Mouse (Mus musculus) stomach, embryonic 14.5 days (tissue): ENCODE data around the gene Lgi1. TPM values are rescaled to one million over a fixed set of nuclear protein-coding genes. Genes with fewer than 3 reads are reported as not detected.

Source experiments
- ATAC-seq: fragments of 200-750 bp; cut with Nextera tagmentation; 2 replicates; pipeline ENCODE4 v1.8.0; 2017; ENCODE audit warnings: low read depth, moderate TSS enrichment; ENCODE audit not compliant: insufficient number of reproducible peaks, insufficient read depth, low FRiP score
- H3K27ac ChIP-seq: fragments of 300-500 bp; sonication (generic); 2 replicates; pipeline ENCODE4 v1.5.1; 2014; ENCODE audit warnings: mild to moderate bottlenecking, low read length, moderate library complexity, mixed read lengths
- H3K27me3 ChIP-seq: fragments of 300-500 bp; sonication (generic); 2 replicates; pipeline ENCODE4 v1.6.1; 2014; ENCODE audit warnings: low read length, control low read depth, mixed read lengths; ENCODE audit not compliant: control insufficient read depth, insufficient read depth
- H3K36me3 ChIP-seq: fragments of 300-500 bp; sonication (generic); 2 replicates; pipeline ENCODE4 v1.6.1; 2014; ENCODE audit warnings: mild to moderate bottlenecking, control low read depth, low read length, moderate library complexity, mixed read lengths; ENCODE audit not compliant: control insufficient read depth, insufficient read depth
- H3K4me1 ChIP-seq: fragments of 300-500 bp; sonication (generic); 2 replicates; pipeline ENCODE4 v1.6.1; 2014; ENCODE audit warnings: low read length, control low read depth, mixed read lengths; ENCODE audit not compliant: control insufficient read depth, insufficient read depth
- H3K4me2 ChIP-seq: fragments of 300-500 bp; sonication (generic); replicated peaks from 2 replicates; pipeline ENCODE4 v1.6.1; 2014; ENCODE audit warnings: low read depth, low read length, control low read depth
- H3K4me3 ChIP-seq: fragments of 300-500 bp; sonication (generic); 2 replicates; pipeline ENCODE4 v1.5.1; 2014; ENCODE audit warnings: low read depth, low read length, control low read depth
- H3K9ac ChIP-seq: fragments of 300-500 bp; sonication (generic); replicated peaks from 2 replicates; pipeline ENCODE4 v1.6.1; 2014; ENCODE audit warnings: low read depth, mild to moderate bottlenecking, control low read depth, low read length, moderate library complexity, mixed read lengths
- H3K9me3 ChIP-seq: fragments of 300-500 bp; sonication (generic); 2 replicates; pipeline ENCODE4 v1.6.1; 2016; ENCODE audit warnings: low read depth, low read length, control low read depth; ENCODE audit not compliant: control insufficient read depth
- WGBS: fragments of 180-500 bp; shearing (Covaris S2); extraction: QIAGEN DNeasy Blood & Tissue Kit; methylation state at CpG from one replicate; pipeline ENCODE4 v1.1.7; 2014; 5-methylcytosine and 5-hydroxymethylcytosine counted together
- polyA plus RNA-seq: library from polyadenylated mRNA; unstranded; fragments of >200 nt; fragmentation: Nextera tagmentation; extraction: Ambion mirVana; gene quantifications from 2 replicates; pipeline ENCODE4 v1.2.1, GENCODE M21; 2014

Gene Lgi1
- polyA plus RNA-seq, 1 experiment from 2014 or later: 1.1 TPM

DNA sequence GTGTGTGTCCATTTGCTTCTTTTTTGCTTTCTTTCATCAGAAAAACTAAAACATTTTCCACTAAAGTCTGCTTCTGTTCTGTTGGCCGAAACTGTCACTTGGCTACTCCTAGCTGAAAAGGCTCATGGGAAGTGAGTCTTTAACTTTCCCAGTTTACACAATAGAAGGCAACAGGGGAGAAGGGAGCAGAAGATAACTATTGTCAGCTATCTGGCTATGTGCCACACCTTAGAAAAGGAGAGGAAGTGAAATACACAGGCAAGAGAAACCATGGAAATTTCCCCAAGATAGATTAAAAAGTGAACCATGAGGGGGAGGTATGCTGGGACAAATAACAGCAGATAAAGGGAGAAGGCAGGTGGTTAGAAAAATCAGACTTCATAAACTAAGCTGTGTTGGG, 89.9 kb downstream of the Lgi1 start:
- 84% methylated on average over 1 of the region's 1 CpGs for WGBS
- no peak overlapping the region for H3K9ac ChIP-seq
- no peak overlapping the region for H3K27ac ChIP-seq
- H3K4me1 ChIP-seq: no peaks in the 10 kb centered on the region
- no peak for ATAC-seq
- H3K9me3 ChIP-seq: no peaks in the 10 kb centered on the region
- H3K4me3 ChIP-seq: no peak overlapping the region
- H3K36me3 ChIP-seq: no peaks in the 10 kb centered on the region
- H3K4me2 ChIP-seq: no peak overlapping the region
- no peaks in the 10 kb centered on the region for H3K27me3 ChIP-seq

DNA sequence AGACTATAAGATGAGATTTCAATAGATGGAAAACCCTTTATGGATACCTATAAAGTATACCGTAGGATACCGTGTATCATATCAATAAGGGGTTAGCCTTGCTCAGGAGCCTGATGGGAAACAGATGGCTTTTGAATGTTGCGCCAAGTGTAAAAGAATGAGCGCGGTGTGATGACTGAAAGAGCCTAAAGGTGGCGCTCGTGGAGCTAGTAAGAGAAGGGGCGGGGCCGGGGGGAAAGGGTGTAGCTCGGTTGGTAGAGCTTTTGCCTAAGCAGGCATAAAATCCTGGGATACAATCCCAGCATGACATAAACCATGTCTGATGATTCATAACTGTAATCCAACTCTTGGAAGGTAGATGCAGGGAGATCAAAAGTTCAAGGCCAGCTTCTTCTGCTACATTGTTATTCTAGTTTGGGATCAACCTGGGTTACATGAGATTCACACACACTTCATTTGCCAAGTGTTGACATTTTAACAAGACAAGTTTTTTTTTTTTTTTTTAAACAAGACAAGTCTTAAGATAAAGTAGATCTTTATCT, 90.6 kb downstream of the Lgi1 start:
- H3K9ac ChIP-seq: no peak overlapping the region
- no peaks in the 10 kb centered on the region for H3K36me3 ChIP-seq
- 56% methylated on average over 10 of the region's 10 CpGs for WGBS
- H3K9me3 ChIP-seq: no peaks in the 10 kb centered on the region
- ATAC-seq: no peak
- no peaks in the 10 kb centered on the region for H3K27me3 ChIP-seq
- no peak overlapping the region for H3K27ac ChIP-seq
- H3K4me1 ChIP-seq: no peaks in the 10 kb centered on the region
- no peak overlapping the region for H3K4me3 ChIP-seq
- H3K4me2 ChIP-seq: no peak overlapping the region

DNA sequence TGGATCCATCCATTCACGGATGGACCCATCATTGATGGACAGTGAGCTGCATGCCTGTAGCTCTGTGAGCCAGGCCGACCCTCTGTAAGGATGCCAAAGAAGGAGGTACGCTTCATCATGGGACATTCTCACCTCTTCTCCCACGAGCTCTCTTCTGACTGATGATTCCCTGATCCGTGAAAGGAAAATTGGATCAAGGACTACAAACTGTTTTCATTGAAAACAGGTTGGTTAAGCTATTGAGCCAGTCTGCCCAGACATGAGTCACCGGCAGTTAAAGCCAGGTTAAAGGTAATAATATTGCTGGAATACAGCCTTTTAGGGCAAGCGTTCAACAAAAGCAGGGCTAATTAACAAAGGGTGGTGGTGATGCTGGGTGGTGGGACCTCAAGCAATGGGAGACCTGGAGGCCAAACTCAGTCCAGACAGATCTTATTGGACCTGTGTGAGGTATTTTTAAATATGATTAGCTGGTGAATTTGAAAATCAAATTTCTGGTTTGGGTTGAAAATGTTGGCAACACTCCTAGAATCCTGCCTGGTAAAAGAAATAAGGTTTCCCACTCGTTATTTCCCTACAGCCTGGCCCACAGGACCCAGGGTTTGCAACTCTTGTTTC, 92.0 kb downstream of the Lgi1 start:
- Histone ChIP-seq H3K9ac (no peak overlapping the region), H3K27ac (no peak overlapping the region), H3K27me3 (no peaks in the 10 kb centered on the region), H3K9me3 (no peaks in the 10 kb centered on the region), H3K4me1 (no peaks in the 10 kb centered on the region), H3K4me3 (no peak overlapping the region), H3K36me3 (no peaks in the 10 kb centered on the region), H3K4me2 (no peak overlapping the region)
- 74% methylated on average over 8 of the region's 8 CpGs for WGBS
- no peak for ATAC-seq

DNA sequence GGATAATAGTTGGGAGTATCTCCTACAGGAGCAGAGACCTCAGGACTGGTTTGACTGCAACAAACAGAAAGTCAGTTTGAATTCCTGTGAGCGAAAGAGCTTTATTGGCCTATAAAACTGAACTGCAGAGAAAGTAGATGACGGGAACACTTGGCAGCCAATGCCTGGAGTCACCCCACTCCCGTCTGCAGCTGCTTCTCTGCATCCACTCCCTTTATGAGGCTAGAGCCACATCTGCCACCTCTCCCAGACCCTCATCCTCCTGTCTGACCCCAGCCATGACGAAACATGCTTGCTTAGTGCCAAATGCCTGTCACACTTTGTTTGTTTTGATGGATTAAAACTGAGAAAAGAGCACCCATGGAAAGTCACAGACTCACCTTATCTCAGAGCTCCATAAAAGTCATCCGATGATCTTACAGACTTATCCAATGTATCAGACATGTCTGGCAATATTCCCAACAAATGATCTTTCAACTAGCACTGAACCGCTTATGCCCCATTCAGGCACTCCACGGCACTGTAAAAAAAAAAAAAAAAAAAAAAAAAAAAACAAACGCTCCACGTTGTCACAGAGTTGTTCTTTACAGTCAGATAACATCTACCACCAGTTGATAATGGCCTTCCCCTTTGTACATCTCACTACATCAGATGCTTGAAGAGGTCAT, 93.8 kb downstream of the Lgi1 start:
- Histone ChIP-seq H3K9ac (no peak overlapping the region), H3K36me3 (no peaks in the 10 kb centered on the region), H3K4me2 (no peak overlapping the region), H3K27ac (no peak overlapping the region), H3K27me3 (no peaks in the 10 kb centered on the region), H3K4me1 (no peaks in the 10 kb centered on the region), H3K4me3 (no peak overlapping the region), H3K9me3 (no peaks in the 10 kb centered on the region)
- WGBS: 57% methylated on average over 9 of the region's 9 CpGs
- ATAC-seq: no peak

DNA sequence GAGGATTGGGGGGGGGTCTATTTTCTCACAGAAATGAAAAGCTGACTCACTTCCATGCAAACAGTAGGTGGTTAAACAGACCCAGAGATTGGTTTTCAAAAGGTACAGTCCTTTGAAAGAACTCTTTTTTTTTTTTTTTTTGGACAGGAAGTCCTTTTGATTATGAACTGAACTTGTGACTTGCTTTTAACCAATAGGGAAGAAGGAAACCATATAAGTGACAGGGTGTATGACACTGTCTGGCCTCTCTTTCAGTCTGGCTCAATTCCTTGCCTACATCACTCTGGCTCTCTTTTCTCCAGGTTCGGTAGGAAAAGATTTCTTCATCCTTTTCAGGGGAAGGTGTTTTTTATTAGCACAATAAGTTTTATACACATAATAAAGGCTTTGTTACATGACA, 95.0 kb downstream of the Lgi1 start:
- Histone ChIP-seq H3K4me2 (no peak overlapping the region), H3K27ac (no peak overlapping the region), H3K9ac (no peak overlapping the region), H3K27me3 (no peaks in the 10 kb centered on the region), H3K4me1 (0 out of 2 replicates have a peak, but pooled peaks cover 4% of the 10 kb centered on the region), H3K9me3 (no peaks in the 10 kb centered on the region), H3K36me3 (no peaks in the 10 kb centered on the region), H3K4me3 (no peak overlapping the region)
- WGBS: 80% methylated on average over 1 of the region's 1 CpGs
- ATAC-seq: no peak

Other genes starting within 250 kb of the Lgi1 start
- 22.7 and 25.1 TPM in 2 replicates for gene Myof, start 221.0 kb upstream of the Lgi1 start, polyA plus RNA-seq
- 28.5 and 33.3 TPM in 2 replicates for gene Cep55, start 209.5 kb upstream of the Lgi1 start, polyA plus RNA-seq
- 4.3 and 6.2 TPM in 2 replicates for gene Ffar4, start 167.5 kb upstream of the Lgi1 start, polyA plus RNA-seq
- 19.9 and 21.4 TPM in 2 replicates for gene Rbp4, start 139.3 kb upstream of the Lgi1 start, polyA plus RNA-seq
- 0.15 and 0.27 TPM in 2 replicates for gene Pde6c, start 131.8 kb upstream of the Lgi1 start, polyA plus RNA-seq
- 32.2 and 36.7 TPM in 2 replicates for gene Fra10ac1, start 40.4 kb upstream of the Lgi1 start, polyA plus RNA-seq
- 8.9 and 10.9 TPM in 2 replicates for gene Slc35g1, start 131.4 kb downstream of the Lgi1 start, polyA plus RNA-seq
- gene Plce1, start 216.6 kb downstream of the Lgi1 start, polyA plus RNA-seq: 9.2 and 12.2 TPM in 2 replicates